Mouse (Mus musculus) sigmoid colon, adult 10 weeks (tissue): ENCODE results near the gene Tspo2. TPM values are rescaled to one million over a fixed set of nuclear protein-coding genes. Genes with fewer than 3 reads are reported as not detected.

Source experiments
- polyA plus RNA-seq: library from polyadenylated mRNA; stranded (reverse); fragments of 350-450 nt; fragmentation: Illumina TruSeq; extraction: RNeasy Lipid Tissue Mini Kit (QIAGEN cat#74804); gene quantifications from one replicate; pipeline ENCODE4 v1.2.3, GENCODE M21; 2014; ENCODE audit warnings: low read depth, low replicate concordance

The Tspo2 gene
- polyA plus RNA-seq = not detected

GRCm38 (mm10) chr17:48451353-48451675 is at the start of gene Tspo2:
TSS of gene Tspo2 (minus strand) at chr17:48451522.

DNA sequence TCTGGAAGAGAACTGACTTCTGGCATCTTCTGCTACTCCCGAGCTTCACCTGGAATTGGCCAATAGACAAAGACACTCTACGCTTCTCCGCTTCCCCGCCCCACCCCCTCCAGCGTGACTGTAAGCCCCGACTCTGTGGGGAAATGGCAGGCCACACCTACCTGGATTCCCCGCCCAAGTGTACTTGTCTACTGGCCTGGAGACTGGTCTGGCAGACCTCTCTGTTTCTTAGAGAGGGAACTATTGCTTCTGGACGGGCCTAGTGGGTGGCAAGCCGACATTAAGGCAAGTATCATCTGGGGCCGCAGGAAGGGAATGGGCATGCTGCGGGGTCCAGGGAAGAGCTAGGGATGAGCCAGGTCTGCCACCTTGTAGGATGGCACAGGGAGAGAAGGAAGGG is 3.4 kb upstream of the Tspo2 start, which contains the start of gene Unc5cl:
Gene Unc5cl (plus strand): TSS at position 214 of the 400 bp plus-strand sequence.

GRCm38 (mm10) chr17:48432158-48432980 is 19.0 kb downstream of the Tspo2 start, which contains the start of gene Apobec2:
TSS of gene Apobec2 (minus strand) at chr17:48432930.

GRCm38 (mm10) chr17:48409380-48410298 is 41.7 kb downstream of the Tspo2 start, which contains the start of the genes Nfya and Oard1:
TSS of gene Nfya (minus strand) at chr17:48409906.
TSS of gene Oard1 (plus strand) at chr17:48410014.

Other genes with a start within 250 kb of the Tspo2 start
- gene Trem1, start 218.8 kb downstream of the Tspo2 start, polyA plus RNA-seq = not detected
- not detected for gene Trem3, start 203.7 kb downstream of the Tspo2 start, polyA plus RNA-seq
- 0.41 TPM for gene Treml4, start 187.2 kb downstream of the Tspo2 start, polyA plus RNA-seq
- gene Treml2, start 152.0 kb downstream of the Tspo2 start, polyA plus RNA-seq = 0.79 TPM
- gene B430306N03Rik, start 135.4 kb downstream of the Tspo2 start, polyA plus RNA-seq = 0.19 TPM
- gene Trem2, start 105.1 kb downstream of the Tspo2 start, polyA plus RNA-seq = 0.13 TPM
- gene Treml1, start 91.6 kb downstream of the Tspo2 start, polyA plus RNA-seq = not detected
- gene Nfya, start 41.6 kb downstream of the Tspo2 start, polyA plus RNA-seq = 24.4 TPM
- gene Oard1, start 41.5 kb downstream of the Tspo2 start, polyA plus RNA-seq = 53.9 TPM
- gene Apobec2, start 18.6 kb downstream of the Tspo2 start, polyA plus RNA-seq = 2.7 TPM
- gene Unc5cl, start 3.4 kb upstream of the Tspo2 start, polyA plus RNA-seq = 3.2 TPM